Mouse (Mus musculus) hindbrain, embryonic 12.5 days (tissue): ENCODE results near the gene Cradd. TPM values are rescaled to one million over a fixed set of nuclear protein-coding genes. Genes with fewer than 3 reads are reported as not detected.
A peak's percentile ranks its signal among the peaks of the same experiment; 100 is the strongest.

Experiments used
- ATAC-seq: fragments of 200-750 bp; cut with Nextera tagmentation; 2 replicates; pipeline ENCODE4 v1.8.0; 2017; ENCODE audit warnings: moderate TSS enrichment; ENCODE audit not compliant: low FRiP score
- H3K27ac ChIP-seq: fragments of 300-500 bp; sonication (generic); 2 replicates; pipeline ENCODE4 v1.5.1; 2016; ENCODE audit warnings: mild to moderate bottlenecking
- H3K27me3 ChIP-seq: fragments of 300-500 bp; sonication (generic); 2 replicates; pipeline ENCODE4 v1.6.1; 2016; ENCODE audit warnings: mild to moderate bottlenecking
- H3K36me3 ChIP-seq: fragments of 300-500 bp; sonication (generic); 2 replicates; pipeline ENCODE4 v1.6.1; 2016; ENCODE audit warnings: mild to moderate bottlenecking
- H3K4me1 ChIP-seq: fragments of 300-500 bp; sonication (generic); 2 replicates; pipeline ENCODE4 v1.6.1; 2016
- H3K4me2 ChIP-seq: fragments of 300-500 bp; sonication (generic); replicated peaks from 2 replicates; pipeline ENCODE4 v1.6.1; 2016; ENCODE audit warnings: mild to moderate bottlenecking
- H3K4me3 ChIP-seq: fragments of 300-500 bp; sonication (generic); 2 replicates; pipeline ENCODE4 v1.5.1; 2016; ENCODE audit warnings: mild to moderate bottlenecking
- H3K9ac ChIP-seq: fragments of 300-500 bp; sonication (generic); 2 replicates; pipeline ENCODE4 v1.6.1; 2016; ENCODE audit warnings: mild to moderate bottlenecking, moderate library complexity
- H3K9me3 ChIP-seq: fragments of 300-500 bp; sonication (generic); replicated peaks from 2 replicates; pipeline ENCODE4 v1.6.1; 2016; ENCODE audit warnings: mild to moderate bottlenecking
- WGBS: fragments of 180-500 bp; shearing (Covaris S2); methylation state at CpG from one replicate; pipeline ENCODE4 v1.1.7; 2016; 5-methylcytosine and 5-hydroxymethylcytosine counted together
- polyA plus RNA-seq: library from polyadenylated mRNA; unstranded; fragments of >200 nt; fragmentation: Nextera tagmentation; extraction: Ambion mirVana; gene quantifications from 2 replicates; pipeline ENCODE4 v1.2.1, GENCODE M21; 2016

Cradd gene
- 12.0 and 12.4 TPM in 2 replicates for polyA plus RNA-seq

- H3K4me1 ChIP-seq: peaks cover 8% of the 10 kb centered on the region
- H3K9ac ChIP-seq: peak within 1 kb of the TSS; percentile 73
- no peaks in the 10 kb centered on the region for H3K36me3 ChIP-seq
- ATAC-seq: peak; percentile 90
- H3K4me2 ChIP-seq: peak within 1 kb of the TSS; percentile 64
- H3K27me3 ChIP-seq: no peaks in the 10 kb centered on the region
- peak within 1 kb of the TSS; percentile 55 for H3K4me3 ChIP-seq
- H3K9me3 ChIP-seq: no peaks in the 10 kb centered on the region
- under 1% methylated on average over 51 of the region's 51 CpGs for WGBS
- peak within 1 kb of the TSS; percentile 94 for H3K27ac ChIP-seq
Measured at GRCm38 (mm10) chr10:95323393-95324277, at the start of gene Cradd. Gene Cradd (minus strand): TSS chr10:95324133.

DNA sequence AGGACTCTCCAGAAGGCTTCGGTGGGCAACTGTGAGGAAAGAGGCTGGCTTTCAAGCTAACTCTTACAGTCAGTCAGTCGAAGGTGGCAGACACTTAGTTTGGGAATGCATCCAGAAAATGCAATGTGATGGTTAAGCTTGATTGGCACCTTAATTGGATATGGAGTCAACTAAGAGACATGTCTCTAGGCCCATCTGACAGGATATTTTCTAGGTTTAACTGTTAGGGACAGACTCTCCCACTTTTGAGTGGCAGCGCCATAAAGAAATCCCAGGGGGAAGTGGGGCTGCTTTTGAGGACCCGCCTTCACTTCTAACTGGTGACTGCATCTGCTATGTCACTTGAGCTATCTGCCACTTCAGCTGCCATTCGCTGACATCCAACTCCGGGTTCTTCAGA lies 49.4 kb upstream of the Cradd start:
- Histone ChIP-seq H3K9me3 (no peaks in the 10 kb centered on the region), H3K4me1 (no peaks in the 10 kb centered on the region), H3K27me3 (no peaks in the 10 kb centered on the region), H3K36me3 (no peaks in the 10 kb centered on the region), H3K27ac (no peak overlapping the region), H3K9ac (no peak overlapping the region), H3K4me2 (no peak overlapping the region), H3K4me3 (no peak overlapping the region)
- WGBS: 91% methylated on average over 6 of the region's 6 CpGs
- ATAC-seq: no peak

DNA sequence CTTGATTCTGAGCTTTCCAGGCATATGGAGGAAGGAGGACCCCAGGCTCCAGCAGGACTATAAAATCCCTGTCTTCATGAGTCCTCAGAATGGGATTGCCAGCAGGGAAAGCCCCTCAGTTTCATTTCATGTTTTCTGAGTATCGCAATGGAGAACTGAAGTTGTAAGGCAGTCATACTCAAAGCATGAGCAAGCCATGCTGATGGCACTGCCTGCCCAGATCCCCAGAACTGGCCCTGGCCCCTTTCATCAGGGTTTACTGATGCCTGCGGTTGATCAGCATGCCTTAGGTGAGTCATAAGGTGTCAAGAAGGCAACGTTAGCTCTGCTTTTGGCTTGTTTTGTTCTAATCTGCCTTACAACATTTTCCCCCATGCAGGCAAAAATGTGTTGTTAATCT lies 48.0 kb upstream of the Cradd start:
- Histone ChIP-seq H3K36me3 (no peaks in the 10 kb centered on the region), H3K27ac (no peak overlapping the region), H3K4me2 (no peak overlapping the region), H3K9ac (no peak overlapping the region), H3K27me3 (no peaks in the 10 kb centered on the region), H3K9me3 (no peaks in the 10 kb centered on the region), H3K4me3 (no peak overlapping the region), H3K4me1 (no peaks in the 10 kb centered on the region)
- no peak for ATAC-seq
- whole genome bisulfite sequencing: 83% methylated on average over 3 of the region's 3 CpGs

- no peaks in the 10 kb centered on the region for H3K27me3 ChIP-seq
- no peaks in the 10 kb centered on the region for H3K4me1 ChIP-seq
- no peak overlapping the region for H3K9ac ChIP-seq
- H3K27ac ChIP-seq: no peak overlapping the region
- no peak for ATAC-seq
- H3K36me3 ChIP-seq: no peaks in the 10 kb centered on the region
- H3K9me3 ChIP-seq: no peaks in the 10 kb centered on the region
- H3K4me3 ChIP-seq: no peak overlapping the region
- no peak overlapping the region for H3K4me2 ChIP-seq
Measured at GRCm38 (mm10) chr10:95369190-95369589, 45.3 kb upstream of the Cradd start.

GRCm38 (mm10) chr10:95368151-95368550 lies 44.2 kb upstream of the Cradd start:
- Histone ChIP-seq H3K27me3 (no peaks in the 10 kb centered on the region), H3K9ac (no peak overlapping the region), H3K27ac (no peak overlapping the region), H3K36me3 (no peaks in the 10 kb centered on the region), H3K9me3 (no peaks in the 10 kb centered on the region), H3K4me1 (no peaks in the 10 kb centered on the region), H3K4me3 (no peak overlapping the region), H3K4me2 (no peak overlapping the region)
- no peak for ATAC-seq
- 91% methylated on average over 14 of the region's 14 CpGs for WGBS

- Histone ChIP-seq H3K36me3 (no peaks in the 10 kb centered on the region), H3K9ac (no peak overlapping the region), H3K4me2 (no peak overlapping the region), H3K9me3 (no peaks in the 10 kb centered on the region), H3K4me1 (no peaks in the 10 kb centered on the region), H3K4me3 (no peak overlapping the region), H3K27me3 (no peaks in the 10 kb centered on the region), H3K27ac (no peak overlapping the region)
- ATAC-seq: no peak
- WGBS: 89% methylated on average over 9 of the region's 9 CpGs
Measured at GRCm38 (mm10) chr10:95367661-95368089, 43.7 kb upstream of the Cradd start.

DNA sequence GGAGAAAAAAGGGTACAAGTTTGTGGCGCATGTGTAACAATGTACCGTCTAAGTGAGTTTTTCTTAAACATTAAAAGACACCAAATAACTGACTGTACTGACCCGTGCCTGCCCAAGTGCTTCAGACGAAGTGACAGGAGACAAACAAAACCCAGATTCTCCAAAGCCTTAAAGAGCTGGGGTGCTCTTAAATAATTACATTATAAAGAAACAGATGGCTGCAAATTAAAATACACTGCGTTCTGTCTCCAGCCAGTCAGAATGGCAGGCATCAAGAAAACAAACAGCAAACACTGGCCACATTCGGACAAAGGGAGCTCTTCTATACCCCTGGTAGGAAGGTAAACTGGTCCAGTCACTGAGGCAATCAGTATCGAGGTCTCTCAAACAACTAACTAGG lies 43.3 kb upstream of the Cradd start:
- Histone ChIP-seq H3K4me3 (no peak overlapping the region), H3K27me3 (no peaks in the 10 kb centered on the region), H3K9me3 (no peaks in the 10 kb centered on the region), H3K4me2 (no peak overlapping the region), H3K27ac (no peak overlapping the region), H3K36me3 (no peaks in the 10 kb centered on the region), H3K9ac (no peak overlapping the region), H3K4me1 (no peaks in the 10 kb centered on the region)
- ATAC-seq: no peak
- 81% methylated on average over 7 of the region's 7 CpGs for WGBS

DNA sequence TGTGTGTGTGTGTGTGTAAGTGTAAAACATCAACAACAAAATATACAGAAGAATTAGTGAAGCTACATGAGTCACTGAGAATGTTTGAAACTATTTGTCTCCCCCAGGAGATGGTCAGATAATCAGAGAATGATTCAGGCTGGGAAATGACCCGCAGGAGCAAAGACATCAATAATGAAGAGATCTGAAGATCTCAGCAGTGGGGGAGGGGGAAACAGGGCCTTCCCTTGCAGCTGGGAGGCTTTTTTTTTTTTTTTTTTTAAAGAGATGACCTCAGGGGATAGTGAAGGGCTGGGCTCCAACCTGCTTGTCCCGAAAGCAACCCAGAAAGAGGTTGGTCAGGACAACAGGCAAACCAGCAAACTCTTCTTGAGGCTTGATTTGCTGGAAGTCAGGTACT lies 38.4 kb upstream of the Cradd start:
- WGBS: 21% methylated on average over 2 of the region's 2 CpGs
- Histone ChIP-seq H3K27ac (no peak overlapping the region), H3K4me3 (no peak overlapping the region), H3K9me3 (no peaks in the 10 kb centered on the region), H3K4me2 (no peak overlapping the region), H3K9ac (no peak overlapping the region), H3K36me3 (no peaks in the 10 kb centered on the region), H3K27me3 (no peaks in the 10 kb centered on the region), H3K4me1 (no peaks in the 10 kb centered on the region)
- ATAC-seq: no peak

DNA sequence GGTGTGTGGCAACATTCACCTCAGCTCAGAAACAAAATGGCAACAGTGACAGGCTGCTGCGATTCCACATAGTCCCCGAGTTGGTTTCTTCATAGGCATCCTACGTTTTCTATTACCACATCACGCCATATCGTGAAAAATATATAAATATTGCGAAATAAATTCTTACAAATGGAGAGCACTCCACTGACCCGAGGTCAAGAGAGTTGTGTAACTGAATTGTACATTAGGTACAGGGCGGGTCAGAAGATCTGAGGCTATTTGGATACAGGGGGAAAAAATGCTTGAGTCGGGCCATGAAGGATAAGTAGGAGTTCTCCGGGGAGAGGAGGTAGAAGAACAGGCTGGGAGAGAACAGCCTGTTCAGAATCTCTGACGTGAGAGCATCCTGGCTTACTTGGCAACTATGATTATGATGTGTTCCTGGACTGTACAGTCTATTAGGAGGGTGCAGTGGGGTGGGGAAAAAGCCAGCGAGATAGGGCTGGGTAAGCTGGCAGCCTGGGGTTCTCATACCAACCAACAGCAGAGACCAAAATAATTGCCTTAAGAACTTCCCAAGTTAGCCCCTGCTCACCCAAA lies 37.4 kb upstream of the Cradd start:
- 88% methylated on average over 12 of the region's 12 CpGs for WGBS
- ATAC-seq: no peak

GRCm38 (mm10) chr10:95360048-95360447 lies 36.1 kb upstream of the Cradd start:
- H3K27ac ChIP-seq: no peak overlapping the region
- no peak for ATAC-seq
- 81% methylated on average over 5 of the region's 5 CpGs for WGBS

More for the DNA sequence above, 37.4 kb upstream of the Cradd start:
- H3K9ac ChIP-seq: no peak overlapping the region
- no peak overlapping the region for H3K4me3 ChIP-seq
- H3K27ac ChIP-seq: no peak overlapping the region
- no peaks in the 10 kb centered on the region for H3K27me3 ChIP-seq
- no peaks in the 10 kb centered on the region for H3K9me3 ChIP-seq
- H3K36me3 ChIP-seq: no peaks in the 10 kb centered on the region
- H3K4me2 ChIP-seq: no peak overlapping the region
- H3K4me1 ChIP-seq: no peaks in the 10 kb centered on the region

DNA sequence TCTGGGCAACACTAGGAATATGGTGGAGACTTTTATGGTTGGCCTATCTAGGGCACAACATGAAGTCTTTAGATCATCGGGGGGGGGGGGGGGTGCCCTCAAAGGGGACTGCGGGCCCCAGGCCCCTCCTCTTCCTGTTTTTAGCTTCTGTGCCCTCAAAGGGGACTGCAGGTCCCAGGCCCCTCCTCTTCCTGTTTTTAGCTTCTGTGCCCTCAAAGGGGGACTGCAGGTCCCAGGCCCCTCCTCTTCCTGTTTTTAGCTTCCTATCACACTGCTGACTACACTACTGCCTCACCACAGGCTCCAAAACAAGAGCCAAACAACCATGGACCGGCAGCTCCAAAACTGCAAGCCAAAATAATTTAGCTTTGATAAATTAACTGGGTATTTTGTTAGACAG lies 33.8 kb upstream of the Cradd start:
- Histone ChIP-seq H3K4me2 (no peak overlapping the region), H3K9ac (no peak overlapping the region), H3K27me3 (no peaks in the 10 kb centered on the region), H3K36me3 (no peaks in the 10 kb centered on the region), H3K27ac (no peak overlapping the region), H3K4me3 (no peak overlapping the region), H3K9me3 (no peaks in the 10 kb centered on the region), H3K4me1 (peaks cover 10% of the 10 kb centered on the region)
- 98% methylated on average over 3 of the region's 3 CpGs for WGBS
- no peak for ATAC-seq

More at GRCm38 (mm10) chr10:95360048-95360447, 36.1 kb upstream of the Cradd start:
- no peaks in the 10 kb centered on the region for H3K36me3 ChIP-seq
- H3K9ac ChIP-seq: no peak overlapping the region
- no peaks in the 10 kb centered on the region for H3K27me3 ChIP-seq
- H3K4me2 ChIP-seq: no peak overlapping the region
- no peak overlapping the region for H3K4me3 ChIP-seq
- H3K9me3 ChIP-seq: no peaks in the 10 kb centered on the region
- H3K4me1 ChIP-seq: peaks cover 7% of the 10 kb centered on the region

DNA sequence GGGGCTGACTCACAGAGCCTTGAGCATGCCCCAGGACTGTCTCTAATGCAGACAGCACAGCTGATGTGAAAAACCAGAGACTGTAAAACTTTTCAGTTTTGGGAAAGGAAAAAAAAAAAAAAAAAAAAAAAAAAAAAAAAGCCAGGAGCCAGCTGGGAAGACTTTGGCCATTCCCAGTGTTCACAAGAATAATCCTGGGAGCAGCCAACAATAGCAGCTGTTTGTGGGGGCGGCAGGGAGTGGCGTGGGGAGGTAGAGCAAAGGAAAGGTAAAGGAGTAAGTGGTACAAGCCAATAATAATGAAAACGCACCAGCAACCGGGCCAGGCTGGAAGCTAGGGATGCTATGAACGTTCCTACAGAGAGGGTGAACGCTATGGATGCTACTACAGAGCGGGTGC lies 32.8 kb upstream of the Cradd start:
- no peaks in the 10 kb centered on the region for H3K36me3 ChIP-seq
- no peak overlapping the region for H3K27ac ChIP-seq
- ATAC-seq: no peak
- H3K9ac ChIP-seq: no peak overlapping the region
- no peaks in the 10 kb centered on the region for H3K27me3 ChIP-seq
- H3K4me3 ChIP-seq: no peak overlapping the region
- no peak overlapping the region for H3K4me2 ChIP-seq
- H3K9me3 ChIP-seq: no peaks in the 10 kb centered on the region
- WGBS: 82% methylated on average over 7 of the region's 7 CpGs
- H3K4me1 ChIP-seq: peaks cover 10% of the 10 kb centered on the region
